13 mouse cellular contexts compared by ENCODE assay signal in the genomic region with DNA sequence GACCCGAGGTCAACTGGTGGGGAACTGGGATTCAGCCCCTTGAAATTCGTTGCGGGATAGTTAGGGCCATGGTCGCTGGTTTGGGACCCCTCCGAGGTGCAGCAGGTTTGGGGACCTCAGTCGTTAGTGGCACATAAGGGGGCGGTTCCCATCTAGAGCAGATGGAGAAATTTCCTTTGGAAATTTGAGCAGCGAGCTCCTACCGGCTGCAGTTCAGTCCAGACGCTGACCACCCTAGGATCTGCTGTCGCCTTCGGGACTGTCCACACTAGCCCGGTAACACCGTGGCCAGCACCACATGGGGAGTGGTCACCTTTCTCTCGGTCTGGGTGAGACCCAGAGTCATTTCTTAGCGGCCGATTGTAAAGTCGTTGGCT. TPM values are rescaled to one million over a fixed set of nuclear protein-coding genes. Genes with fewer than 3 reads are reported as not detected.
DNase-seq lines count a peak whose midpoint lies in the region; ATAC-seq and TF ChIP-seq lines count a peak whose summit lies in the region.
"Had no signal": no experiment of that assay in that cellular context is flagged by ENCODE, and none has a peak within 500 bp of the region (broad histone marks: within the 10 kb centered on the region; RNA-seq: fewer than 3 reads in every experiment).

No protein-coding gene starts in this region.

- H3K9me3 ChIP-seq in kidney, embryonic 16.5 days (ENCODE audit: low read length): no peaks in the 10 kb centered on the region
- H3K9me3 ChIP-seq in embryonic facial prominence, embryonic 10.5 days: no peaks in the 10 kb centered on the region
- no peaks in the 10 kb centered on the region for H3K9me3 ChIP-seq in hindbrain, embryonic 12.5 days (replicated peaks)
- H3K9me3 ChIP-seq in neural tube, embryonic 12.5 days: no peaks in the 10 kb centered on the region
- H3K9me3 ChIP-seq: stomach, embryonic 15.5 days had no signal

- peak overlapping the region; percentile 35; the same call in 1 of the 2 replicates for H3K4me3 ChIP-seq in kidney, embryonic 16.5 days (ENCODE audit: low read length)
- H3K4me3 ChIP-seq in kidney, adult 2 months (ENCODE audit: insufficient read depth, low read depth, low read length): no peak overlapping the region
- H3K4me3 ChIP-seq in embryonic facial prominence, embryonic 10.5 days: peak overlapping the region; percentile 52
- peak overlapping the region; percentile 39 for H3K4me3 ChIP-seq in hindbrain, embryonic 12.5 days
- H3K4me3 ChIP-seq in neural tube, embryonic 12.5 days: peak overlapping the region; percentile 47

- H3K27ac ChIP-seq in kidney, embryonic 16.5 days (ENCODE audit: low read length): no peak overlapping the region
- H3K27ac ChIP-seq in kidney, adult 2 months (ENCODE audit: insufficient read depth, low read depth, low read length): no peak overlapping the region
- no peak overlapping the region for H3K27ac ChIP-seq in embryonic facial prominence, embryonic 10.5 days (replicated peaks)
- H3K27ac ChIP-seq in hindbrain, embryonic 12.5 days: peak overlapping the region; percentile 26; the same call in 1 of the 2 replicates
- H3K27ac ChIP-seq in neural tube, embryonic 12.5 days: 0 out of 2 replicates have a peak overlapping the region, but pooled peaks have one; percentile 1
- H3K27ac ChIP-seq: stomach, embryonic 15.5 days had no signal

- no peak for DNase-seq in kidney, adult 2 months
- DNase-seq in embryonic facial prominence, embryonic 10.5 days (ENCODE audit: low spot score): peak; percentile 57
- DNase-seq in c-Kit-positive CD71-positive TER-119-positive erythroid progenitor cells, embryonic 14.5 days (ENCODE audit: low spot score): no peak
- no peak for DNase-seq in thymus, adult 18-20 months
- DNase-seq: adrenal gland, postnatal 36 days had no signal

- H3K4me2 ChIP-seq in kidney, embryonic 16.5 days (replicated peaks; ENCODE audit: low read depth, low read length): no peak overlapping the region
- peak overlapping the region; percentile 57 for H3K4me2 ChIP-seq in hindbrain, embryonic 12.5 days (replicated peaks)
- peak overlapping the region; percentile 66 for H3K4me2 ChIP-seq in neural tube, embryonic 12.5 days (replicated peaks)

- H3K4me1 ChIP-seq in kidney, embryonic 16.5 days (ENCODE audit: insufficient read depth, low read length): peaks cover 25% of the 10 kb centered on the region
- H3K4me1 ChIP-seq in kidney, adult 2 months (ENCODE audit: control insufficient read depth, insufficient read depth, low read length): no peaks in the 10 kb centered on the region
- H3K4me1 ChIP-seq in embryonic facial prominence, embryonic 10.5 days: peaks cover 48% of the 10 kb centered on the region
- peaks cover 42% of the 10 kb centered on the region for H3K4me1 ChIP-seq in hindbrain, embryonic 12.5 days
- H3K4me1 ChIP-seq in neural tube, embryonic 12.5 days: peaks cover 28% of the 10 kb centered on the region

- no peaks in the 10 kb centered on the region for H3K36me3 ChIP-seq in kidney, embryonic 16.5 days (ENCODE audit: insufficient read depth, low read length)
- H3K36me3 ChIP-seq in kidney, adult 2 months (ENCODE audit: control insufficient read depth, insufficient read depth, low read length): no peaks in the 10 kb centered on the region
- H3K36me3 ChIP-seq in embryonic facial prominence, embryonic 10.5 days (replicated peaks): no peaks in the 10 kb centered on the region
- H3K36me3 ChIP-seq in hindbrain, embryonic 12.5 days: no peaks in the 10 kb centered on the region
- no peaks in the 10 kb centered on the region for H3K36me3 ChIP-seq in neural tube, embryonic 12.5 days
- H3K36me3 ChIP-seq: G1E; stomach, embryonic 15.5 days had no signal

- no peak overlapping the region for H3K9ac ChIP-seq in kidney, embryonic 16.5 days (replicated peaks; ENCODE audit: low read length)
- peak overlapping the region; percentile 44 for H3K9ac ChIP-seq in hindbrain, embryonic 12.5 days
- peak overlapping the region; percentile 55 for H3K9ac ChIP-seq in neural tube, embryonic 12.5 days
- H3K9ac ChIP-seq: lung, embryonic 14.5 days; stomach, embryonic 15.5 days had no signal

- H3K27me3 ChIP-seq in kidney, embryonic 16.5 days (ENCODE audit: insufficient read depth, low read length): peaks cover 90% of the 10 kb centered on the region
- H3K27me3 ChIP-seq in kidney, adult 2 months (replicated peaks; ENCODE audit: control insufficient read depth, insufficient read depth, low read length): peaks cover 26% of the 10 kb centered on the region
- peaks cover 100% of the 10 kb centered on the region for H3K27me3 ChIP-seq in embryonic facial prominence, embryonic 10.5 days (replicated peaks; ENCODE audit: low read depth, poor library complexity, severe bottlenecking)
- H3K27me3 ChIP-seq in hindbrain, embryonic 12.5 days: peaks cover 85% of the 10 kb centered on the region
- peaks cover 77% of the 10 kb centered on the region for H3K27me3 ChIP-seq in neural tube, embryonic 12.5 days (replicated peaks)

- no peak for ATAC-seq in kidney, embryonic 16.5 days (ENCODE audit: low FRiP score, low TSS enrichment)
- ATAC-seq in hindbrain, embryonic 12.5 days (ENCODE audit: low FRiP score): no peak
- no peak for ATAC-seq in neural tube, embryonic 12.5 days (ENCODE audit: low FRiP score, low read depth)
- ATAC-seq in megakaryocyte-erythroid progenitor cell, adult 5-6 weeks (replicated peaks; ENCODE audit: low FRiP score, low TSS enrichment, poor library complexity, severe bottlenecking): no peak

- WGBS in kidney, embryonic 16.5 days: 0% methylated on average over 18 of the region's 18 CpGs
- 5% methylated on average over 18 of the region's 18 CpGs for WGBS in kidney, adult 2 months
- under 1% methylated on average over 18 of the region's 18 CpGs for WGBS in embryonic facial prominence, embryonic 10.5 days
- WGBS in hindbrain, embryonic 12.5 days: under 1% methylated on average over 18 of the region's 18 CpGs
- WGBS in neural tube, embryonic 12.5 days: under 1% methylated on average over 18 of the region's 18 CpGs

- TF ChIP-seq POLR2A in kidney, adult 2 months (IDR thresholded peaks at IDR 0.05; ENCODE audit: low read depth, low read length): no peak

- TF ChIP-seq CTCF in kidney, adult 2 months (conservative IDR thresholded peaks at IDR 0.05; ENCODE audit: insufficient read depth, insufficient read length, low read depth, low read length): no peak

RNA-seq across cellular contexts. Expression of gene Tlx3, which starts 0.9 kb away (rescaled TPM):
- polyA plus RNA-seq in kidney, embryonic 16.5 days (2015; fragmentation: Nextera tagmentation; extraction: Ambion mirVana): 0.14 TPM in 1 of 2 replicates, not detected in the other
- not detected in 2 replicates for polyA plus RNA-seq in kidney, adult 2 months (2012; rRNA removed)
- polyA plus RNA-seq in embryonic facial prominence, embryonic 10.5 days (2016; fragmentation: Nextera tagmentation; extraction: Ambion mirVana): 5.0 TPM in 2 replicates
- polyA plus RNA-seq in hindbrain, embryonic 12.5 days (2016; fragmentation: Nextera tagmentation; extraction: Ambion mirVana): 29.8 and 33.8 TPM in 2 replicates
- polyA plus RNA-seq in neural tube, embryonic 12.5 days (2016; fragmentation: Nextera tagmentation; extraction: Ambion mirVana): 64.6 and 83.5 TPM in 2 replicates
- total RNA-seq in megakaryocyte-erythroid progenitor cell, adult 5-6 weeks (2014; fragmentation: Nextera tagmentation): not detected in 2 replicates
- not detected in 2 replicates for total RNA-seq in megakaryocyte-erythroid progenitor cell, adult 5-6 weeks (2017)
- total RNA-seq: G1E; neutrophil, adult 5-6 weeks had no signal
- polyA plus RNA-seq: lung, embryonic 14.5 days had no signal

RNA-seq across cellular contexts. Expression of gene Npm1, which starts 41.3 kb away (rescaled TPM):
- polyA plus RNA-seq in kidney, embryonic 16.5 days (2015; fragmentation: Nextera tagmentation; extraction: Ambion mirVana): 999 and 1,010 TPM in 2 replicates
- 77.9 and 98.2 TPM in 2 replicates for polyA plus RNA-seq in kidney, adult 2 months (2012; rRNA removed)
- 1,564 and 1,604 TPM in 2 replicates for polyA plus RNA-seq in embryonic facial prominence, embryonic 10.5 days (2016; fragmentation: Nextera tagmentation; extraction: Ambion mirVana)
- polyA plus RNA-seq in hindbrain, embryonic 12.5 days (2016; fragmentation: Nextera tagmentation; extraction: Ambion mirVana): 615 and 624 TPM in 2 replicates
- polyA plus RNA-seq in neural tube, embryonic 12.5 days (2016; fragmentation: Nextera tagmentation; extraction: Ambion mirVana): 614 and 622 TPM in 2 replicates
- total RNA-seq in megakaryocyte-erythroid progenitor cell, adult 5-6 weeks (2014; fragmentation: Nextera tagmentation): 3,299 and 3,437 TPM in 2 replicates
- total RNA-seq in megakaryocyte-erythroid progenitor cell, adult 5-6 weeks (2017): 6,261 and 6,441 TPM in 2 replicates

RNA-seq across cellular contexts. Expression of gene Fgf18, which starts 57.1 kb away (rescaled TPM):
- 1.7 and 2.1 TPM in 2 replicates for polyA plus RNA-seq in kidney, embryonic 16.5 days (2015; fragmentation: Nextera tagmentation; extraction: Ambion mirVana)
- 0.50 and 0.52 TPM in 2 replicates for polyA plus RNA-seq in kidney, adult 2 months (2012; rRNA removed)
- 2.8 and 3.4 TPM in 2 replicates for polyA plus RNA-seq in embryonic facial prominence, embryonic 10.5 days (2016; fragmentation: Nextera tagmentation; extraction: Ambion mirVana)
- 9.8 and 10.7 TPM in 2 replicates for polyA plus RNA-seq in hindbrain, embryonic 12.5 days (2016; fragmentation: Nextera tagmentation; extraction: Ambion mirVana)
- 9.2 and 12.9 TPM in 2 replicates for polyA plus RNA-seq in neural tube, embryonic 12.5 days (2016; fragmentation: Nextera tagmentation; extraction: Ambion mirVana)
- total RNA-seq in megakaryocyte-erythroid progenitor cell, adult 5-6 weeks (2014; fragmentation: Nextera tagmentation): not detected in 2 replicates
- total RNA-seq in megakaryocyte-erythroid progenitor cell, adult 5-6 weeks (2017): not detected in 2 replicates
- total RNA-seq: G1E; neutrophil, adult 5-6 weeks had no signal
- polyA plus RNA-seq: G1E had no signal

Comparison
In these comparisons a context has a peak if more than half of its experiments do, and no peak if none do; other contexts are left out.
1. H3K27ac ChIP-seq: peak in hindbrain, embryonic 12.5 days (single experiment) and neural tube, embryonic 12.5 days (single experiment); none in kidney, embryonic 16.5 days (single experiment), kidney, adult 2 months (single experiment) and embryonic facial prominence, embryonic 10.5 days (single experiment).